Mouse (Mus musculus): ENCODE results near the gene Fbxo39. TPM values are rescaled to one million over a fixed set of nuclear protein-coding genes. Genes with fewer than 3 reads are reported as not detected.

Gene Fbxo39
- total RNA-seq (2021) = not detected
- long read RNA-seq = 0 reads

DNA sequence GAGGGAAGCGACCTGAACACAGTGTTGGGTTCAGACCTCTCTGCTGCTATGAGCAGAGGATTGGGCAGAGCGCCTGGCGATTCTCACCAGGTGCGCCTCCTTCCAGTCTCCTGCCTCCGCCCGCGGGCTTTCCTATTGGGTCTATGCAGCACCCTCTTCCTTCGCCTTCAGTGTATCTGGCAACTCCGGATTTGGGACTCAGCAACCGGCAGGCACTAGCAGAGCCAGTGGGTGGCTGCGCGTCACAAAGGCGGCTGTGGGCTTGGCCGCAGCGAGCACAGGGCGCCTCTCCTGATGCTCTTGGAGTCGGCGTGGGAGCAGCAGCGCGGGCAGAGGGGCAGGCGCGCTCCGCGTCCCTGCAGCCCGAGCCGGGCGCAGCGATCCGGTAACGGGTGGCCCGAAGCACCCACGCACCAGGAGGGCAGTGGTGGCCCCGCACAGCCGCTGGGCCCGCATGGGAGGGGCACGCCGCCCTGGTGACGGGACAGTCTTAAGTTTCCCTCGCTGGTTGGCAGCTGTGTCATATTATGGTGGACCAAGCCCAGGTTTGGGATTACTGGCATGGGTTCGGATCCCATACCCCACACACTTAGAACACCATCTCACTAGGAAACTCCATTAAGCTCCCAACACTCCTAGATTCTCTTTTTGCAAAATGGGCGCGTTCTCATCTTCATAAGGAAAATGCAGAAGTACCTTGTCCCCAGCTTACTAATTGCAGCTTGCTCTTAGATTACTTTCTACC lies at the start of gene Fbxo39:
TSS of gene Fbxo39 (plus strand) at position 294 of the 745 bp plus-strand sequence.
- DNase-seq (ENCODE audit: low spot score in 2 of 2) = peak; percentile 24 to 40

DNA sequence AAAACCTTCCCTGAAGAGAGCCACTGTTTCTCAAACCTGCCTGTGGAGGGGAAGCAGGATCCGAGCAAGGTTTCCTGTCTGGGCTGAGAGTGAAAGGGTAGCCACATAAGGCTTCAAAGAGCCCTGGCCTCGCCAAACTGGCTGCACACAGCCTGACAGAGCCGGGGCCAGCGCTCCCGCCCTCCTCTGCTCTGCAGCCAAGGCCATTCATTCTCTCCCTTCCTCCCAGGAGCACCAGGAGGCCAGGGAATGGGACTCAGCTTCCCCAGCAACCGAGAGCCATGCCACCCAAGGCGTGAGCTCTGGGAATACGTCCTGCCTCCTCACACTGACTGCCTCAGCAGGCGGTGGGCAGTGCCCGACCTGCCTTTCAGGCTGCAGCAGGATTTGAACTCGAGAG lies 48.8 kb upstream of the Fbxo39 start:
- DNase-seq (ENCODE audit: low spot score in 2 of 2) = peak in 1 of 2 experiments; percentile 45

- DNase-seq (ENCODE audit: low spot score in 2 of 2) = peak in 1 of 2 experiments; percentile 60
Observed at GRCm38 (mm10) chr11:72266207-72266959, 47.9 kb upstream of the Fbxo39 start.

DNA sequence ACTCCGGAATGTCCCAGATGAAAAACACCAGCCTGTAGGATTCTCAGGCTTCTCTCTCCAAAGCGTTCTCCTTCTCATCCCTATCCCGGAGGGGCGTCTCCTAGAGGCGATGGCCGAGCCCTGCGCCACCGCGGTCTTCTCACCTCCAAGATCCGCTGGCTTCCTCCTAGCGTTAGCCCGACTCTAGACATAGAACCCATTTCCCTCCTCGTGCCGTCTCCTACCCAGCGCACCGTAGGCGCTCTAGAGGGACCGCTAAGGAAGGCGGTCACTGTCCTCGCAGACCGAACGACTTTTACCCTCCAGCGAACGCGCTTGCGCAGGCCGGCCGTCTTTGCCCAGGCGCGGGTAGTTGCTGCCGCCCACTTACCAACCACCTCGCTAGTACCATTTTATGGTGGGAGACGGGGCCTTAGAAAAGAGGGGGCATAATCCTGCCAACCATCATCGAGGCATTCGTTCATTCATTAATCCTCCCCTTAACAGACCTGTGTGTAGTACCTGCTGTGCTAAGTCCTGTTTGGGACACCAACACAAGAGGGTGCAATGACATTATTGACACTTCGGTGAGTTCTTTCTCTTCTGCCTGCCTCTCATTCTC lies 47.2 kb upstream of the Fbxo39 start, which contains the start of gene Slc13a5:
TSS of gene Slc13a5 (minus strand) at position 263 of the 601 bp plus-strand sequence.
- DNase-seq (ENCODE audit: low spot score in 2 of 2) = no peak

- no peak for DNase-seq (ENCODE audit: low spot score in 2 of 2)
Observed at GRCm38 (mm10) chr11:72271761-72272160, 42.5 kb upstream of the Fbxo39 start.

DNA sequence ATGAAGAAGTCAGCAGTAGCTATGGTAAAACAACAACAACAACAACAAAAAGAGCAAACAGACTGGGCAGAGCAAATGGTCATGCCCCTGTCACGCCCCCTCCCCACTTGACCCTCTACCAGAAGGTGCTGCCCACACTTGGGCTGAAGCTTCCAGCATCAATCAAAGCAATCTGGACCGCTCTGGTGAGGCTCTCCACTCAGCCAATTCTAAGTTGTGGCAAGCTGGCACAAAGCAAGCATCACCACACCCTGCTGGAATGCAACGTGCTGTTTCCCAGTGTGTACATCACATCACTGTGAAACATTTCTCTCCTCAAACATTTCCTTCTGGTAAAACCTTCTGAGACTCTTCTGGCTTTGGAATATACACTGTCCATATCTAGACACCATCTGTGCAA lies 40.9 kb upstream of the Fbxo39 start:
- DNase-seq (ENCODE audit: low spot score in 2 of 2) = no peak

GRCm38 (mm10) chr11:72281143-72281851 lies 32.9 kb upstream of the Fbxo39 start:
- no peak for DNase-seq (ENCODE audit: low spot score in 2 of 2)

DNA sequence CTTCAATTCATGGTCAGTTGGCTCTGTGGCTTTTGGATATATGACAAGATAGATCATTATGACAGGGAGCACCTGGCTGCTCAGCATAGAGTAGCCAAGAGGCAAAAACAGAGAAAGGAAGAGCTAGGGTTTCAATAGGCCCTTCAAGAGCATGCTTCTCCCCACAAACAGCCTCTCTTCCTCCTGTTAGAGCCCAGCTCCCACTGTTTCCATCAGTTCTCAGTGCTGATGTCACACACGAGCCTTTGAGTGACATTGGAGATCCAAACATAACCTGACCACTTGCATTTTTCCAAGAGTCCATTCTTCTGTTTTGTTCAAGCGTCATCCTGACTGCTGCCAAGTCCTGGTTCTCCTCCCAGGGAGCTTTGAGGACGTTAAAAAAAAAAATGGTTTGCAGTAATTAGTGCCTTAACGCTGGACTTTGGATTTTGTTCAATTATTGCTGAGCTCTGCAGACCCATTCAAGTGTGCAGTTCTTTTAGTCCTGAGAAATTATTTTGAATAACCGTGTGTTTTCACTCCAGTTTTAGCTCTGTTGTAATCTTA lies 32.3 kb upstream of the Fbxo39 start:
- DNase-seq (ENCODE audit: low spot score in 2 of 2) = no peak

GRCm38 (mm10) chr11:72283486-72284224 lies 30.6 kb upstream of the Fbxo39 start:
- no peak for DNase-seq (ENCODE audit: low spot score in 2 of 2)

DNA sequence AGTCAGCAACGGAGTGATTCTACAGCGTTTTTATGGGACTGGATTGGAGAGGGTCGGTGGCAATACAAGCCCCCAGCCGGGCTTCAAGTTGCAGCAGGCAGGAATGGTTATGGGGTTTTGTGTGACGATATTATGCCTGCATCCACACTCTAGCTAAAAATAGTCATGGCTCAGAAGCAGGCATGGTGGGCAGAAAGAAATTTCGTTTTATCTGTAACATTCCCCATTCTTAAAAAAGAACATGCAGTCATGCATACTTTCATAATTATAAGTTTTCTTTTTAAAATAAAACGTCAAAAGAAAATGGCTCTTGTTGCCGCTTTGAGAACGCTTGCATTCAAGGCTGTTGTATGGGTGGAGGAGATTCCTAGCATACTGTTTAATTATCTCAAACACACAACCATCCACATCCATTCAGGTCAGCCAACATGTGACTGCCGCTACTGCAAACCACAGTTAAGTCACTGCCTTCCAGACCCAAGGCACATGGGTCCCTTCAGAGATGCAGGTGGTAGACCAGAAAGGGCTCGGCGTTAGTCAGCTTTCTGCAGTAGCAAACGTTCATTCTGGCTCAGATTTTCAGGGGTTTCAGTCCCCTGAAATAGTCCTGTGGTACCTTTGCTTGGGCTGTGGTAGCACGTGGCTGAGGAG lies 29.6 kb upstream of the Fbxo39 start:
- no peak for DNase-seq (ENCODE audit: low spot score in 2 of 2)

- DNase-seq (ENCODE audit: low spot score in 2 of 2) = no peak
Observed at GRCm38 (mm10) chr11:72285971-72286480, 28.2 kb upstream of the Fbxo39 start.

DNA sequence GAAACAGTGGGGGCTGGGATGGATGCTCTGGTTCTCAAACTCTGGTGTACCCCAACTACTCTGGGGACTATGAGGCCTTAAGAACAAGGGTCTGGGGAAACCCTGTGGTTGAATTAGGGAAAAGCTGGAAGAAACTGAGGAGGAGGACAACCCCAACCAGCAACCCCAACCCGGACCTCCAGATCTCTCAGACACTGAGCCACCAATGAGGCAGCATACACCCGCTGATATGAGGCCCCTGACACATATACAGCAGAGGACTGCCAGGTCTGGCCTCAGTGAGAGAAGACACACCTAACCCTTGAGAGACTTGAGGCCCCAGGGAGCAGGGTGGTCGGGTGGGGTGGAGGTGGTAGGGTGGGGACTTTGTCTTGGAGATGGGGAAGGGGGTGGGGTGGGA lies 27.6 kb upstream of the Fbxo39 start:
- DNase-seq (ENCODE audit: low spot score in 2 of 2) = no peak

- DNase-seq (ENCODE audit: low spot score in 2 of 2) = no peak
Observed at GRCm38 (mm10) chr11:72287126-72287525, 27.1 kb upstream of the Fbxo39 start.

DNA sequence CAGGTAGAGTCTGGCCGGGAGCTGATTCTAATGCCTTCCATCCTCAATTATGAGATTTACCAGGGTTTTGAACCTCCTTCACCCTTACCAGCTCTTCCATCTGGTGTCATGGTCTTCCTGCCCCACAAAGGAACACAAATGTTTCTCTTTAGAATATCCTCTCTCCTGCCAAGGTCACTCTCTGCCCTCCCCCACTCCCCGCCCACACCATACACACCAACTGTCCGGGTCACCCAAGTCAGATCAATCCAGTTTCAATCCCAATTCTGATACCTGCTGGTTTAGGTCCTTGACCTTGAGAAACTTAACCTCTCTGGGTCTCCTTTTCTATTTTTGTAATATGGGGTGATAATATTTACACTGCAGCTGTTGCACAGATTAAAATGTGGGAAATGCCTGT lies 26.7 kb upstream of the Fbxo39 start:
- DNase-seq (ENCODE audit: low spot score in 2 of 2) = no peak

GRCm38 (mm10) chr11:72293116-72293515 lies 21.1 kb upstream of the Fbxo39 start:
- DNase-seq (ENCODE audit: low spot score in 2 of 2) = no peak

DNA sequence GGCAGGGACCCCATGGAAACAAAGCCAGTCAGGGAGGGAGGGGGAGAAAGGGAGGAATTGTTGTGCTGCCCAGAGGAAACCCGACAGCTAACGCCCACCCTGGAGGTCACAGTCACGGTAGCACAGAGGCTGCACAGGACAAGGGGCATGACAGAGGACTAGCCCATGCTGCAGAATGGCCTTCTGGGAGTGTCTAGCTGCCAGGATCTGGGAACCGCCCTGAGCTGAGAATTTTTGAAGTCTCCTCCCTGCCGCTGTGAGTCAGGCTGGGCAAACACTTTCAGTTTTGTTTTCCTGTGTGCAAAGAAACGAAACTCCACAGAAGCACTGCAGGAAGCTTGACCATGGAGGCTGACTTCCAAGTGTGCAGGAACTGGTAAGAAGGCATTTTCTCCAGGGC lies 12.9 kb upstream of the Fbxo39 start, which contains the start of gene Xaf1:
TSS of gene Xaf1 (plus strand) at position 296 of the 400 bp plus-strand sequence.
- DNase-seq (ENCODE audit: low spot score in 2 of 2) = peak in 1 of 2 experiments; percentile 22

DNA sequence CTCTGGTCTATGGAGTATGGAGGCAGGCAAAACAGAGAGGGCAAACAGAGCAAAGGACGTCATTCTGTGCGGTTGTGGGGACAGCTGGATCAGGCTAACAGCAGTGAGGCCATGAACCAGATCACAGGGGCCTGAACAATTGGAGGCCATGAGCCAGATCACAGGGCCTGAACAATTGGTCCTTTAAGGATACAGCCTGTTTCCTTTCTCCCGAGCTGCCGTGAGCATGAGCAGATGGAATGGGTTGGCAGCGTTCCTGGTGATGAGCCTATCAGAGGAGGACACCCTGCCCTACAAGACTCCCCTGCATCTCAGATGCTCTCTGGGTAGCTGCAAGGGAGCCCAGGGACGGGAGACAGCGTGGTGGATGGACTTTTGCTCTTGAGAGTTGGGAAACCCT lies 12.0 kb upstream of the Fbxo39 start:
- DNase-seq (ENCODE audit: low spot score in 2 of 2) = peak; percentile 71 to 90

DNA sequence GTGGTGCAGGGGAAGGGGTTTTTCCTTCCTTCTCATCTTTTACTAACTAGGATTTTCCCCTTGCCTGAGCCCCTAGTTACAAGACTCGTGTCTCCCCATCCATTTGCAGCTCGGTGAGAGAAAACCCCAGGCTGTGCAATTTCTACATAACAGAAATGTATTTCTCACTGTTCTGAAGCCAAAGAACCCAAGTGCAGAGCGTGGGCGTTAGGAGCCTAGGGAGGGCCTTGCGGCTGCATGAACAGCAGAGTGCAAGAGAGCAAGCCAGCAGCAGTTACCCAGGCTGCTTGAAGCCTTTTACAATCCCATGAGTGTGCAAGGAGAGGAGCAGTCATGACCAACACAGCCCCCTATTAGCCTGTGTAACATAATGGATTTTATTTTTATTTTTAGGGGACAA lies 6.8 kb upstream of the Fbxo39 start:
- DNase-seq (ENCODE audit: low spot score in 2 of 2) = peak in 1 of 2 experiments; percentile 62

GRCm38 (mm10) chr11:72308982-72309381 lies 5.3 kb upstream of the Fbxo39 start:
- DNase-seq (ENCODE audit: low spot score in 2 of 2) = no peak

Measured in layer of hippocampus, adult 18-20 months (tissue).